Mouse (Mus musculus): Measurements from ENCODE around the gene St8sia4. TPM values are rescaled to one million over a fixed set of nuclear protein-coding genes. Genes with fewer than 3 reads are reported as not detected.

The St8sia4 gene
- 10 to 100 TPM; 78.3 to 83.5 TPM for total RNA-seq (2023)

DNA sequence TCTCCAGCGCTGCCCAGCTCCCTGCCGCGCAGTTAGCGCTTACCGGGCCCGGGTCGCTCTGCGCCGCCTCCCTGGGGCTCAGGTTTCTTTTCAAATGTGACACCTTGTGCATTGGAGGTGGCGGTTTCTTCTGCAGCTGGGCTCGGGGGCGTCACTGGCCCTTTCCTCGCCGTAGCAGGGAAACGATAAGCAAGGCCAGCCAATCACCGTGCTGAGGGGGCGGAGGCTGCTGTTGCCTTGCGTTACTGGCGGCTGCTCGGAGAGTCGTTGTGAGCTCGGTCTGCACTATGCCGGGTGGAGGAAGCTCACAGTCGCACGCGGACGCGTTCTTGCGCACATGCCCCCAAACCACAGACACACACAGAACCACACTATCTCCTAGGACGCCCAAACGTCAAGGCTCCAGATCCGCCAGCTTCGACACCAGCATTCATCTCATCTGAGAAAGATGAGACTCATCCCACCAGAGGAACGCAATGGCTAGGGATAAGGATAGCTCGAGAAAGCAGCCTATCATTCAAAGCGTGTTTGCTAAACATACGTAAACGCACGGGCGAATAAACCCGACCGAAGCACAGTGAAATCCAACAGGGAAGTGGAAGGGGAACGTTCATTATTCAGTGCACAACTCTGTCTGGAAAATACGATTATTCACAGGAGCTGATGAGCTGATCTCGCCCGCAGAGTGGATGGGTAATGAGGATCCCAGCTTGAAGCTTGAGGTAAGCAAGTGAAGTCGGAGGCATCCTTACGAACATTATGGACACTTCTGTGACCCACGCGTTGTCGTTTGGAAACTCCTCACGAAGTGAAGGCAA, at the start of gene St8sia4:
Gene St8sia4, minus strand, starts transcription at position 137 of the 818 bp plus-strand sequence.

